Mouse (Mus musculus): ENCODE measurements around the gene Tulp3. TPM values are rescaled to one million over a fixed set of nuclear protein-coding genes. Genes with fewer than 3 reads are reported as not detected.

Gene Tulp3
- 2.0 and 2.4 TPM in 2 replicates for polyA plus RNA-seq (2012; ENCODE audit: low replicate concordance)

DNA sequence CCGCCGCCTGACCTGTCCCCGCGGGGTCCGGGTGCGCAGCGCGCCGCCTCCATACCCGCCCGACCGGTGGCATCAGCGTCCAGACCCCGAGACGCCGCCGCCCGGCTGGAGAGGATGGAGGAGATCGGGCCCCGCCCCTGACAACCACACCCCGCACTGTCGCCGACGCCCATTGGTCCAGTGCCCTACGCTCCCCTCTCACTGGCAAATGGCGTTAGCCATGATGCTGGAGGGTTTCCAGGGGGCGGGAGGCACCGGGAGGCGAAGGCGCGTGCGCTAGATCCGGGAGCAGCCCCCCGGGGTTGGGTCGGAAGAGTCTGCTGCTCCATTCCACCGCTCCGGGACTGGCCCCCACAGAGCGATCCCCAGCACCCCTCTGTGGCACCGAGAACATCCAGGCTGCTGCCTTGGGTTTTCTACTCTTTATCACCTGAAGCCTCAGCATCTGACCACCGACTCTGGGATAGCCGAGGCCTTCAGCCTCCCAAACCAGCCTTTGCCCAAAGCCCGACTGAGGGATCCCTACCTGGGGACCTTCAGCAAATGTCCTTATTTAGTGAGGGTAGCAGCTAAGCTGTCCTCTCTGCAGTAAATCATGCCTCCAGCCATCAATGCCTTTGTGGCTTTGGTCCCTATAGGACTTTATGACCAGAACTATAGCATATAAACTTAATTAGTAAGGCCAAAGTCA is at the start of gene Tulp3:
TSS of gene Tulp3 (minus strand) at position 126 of the 691 bp plus-strand sequence.

DNA sequence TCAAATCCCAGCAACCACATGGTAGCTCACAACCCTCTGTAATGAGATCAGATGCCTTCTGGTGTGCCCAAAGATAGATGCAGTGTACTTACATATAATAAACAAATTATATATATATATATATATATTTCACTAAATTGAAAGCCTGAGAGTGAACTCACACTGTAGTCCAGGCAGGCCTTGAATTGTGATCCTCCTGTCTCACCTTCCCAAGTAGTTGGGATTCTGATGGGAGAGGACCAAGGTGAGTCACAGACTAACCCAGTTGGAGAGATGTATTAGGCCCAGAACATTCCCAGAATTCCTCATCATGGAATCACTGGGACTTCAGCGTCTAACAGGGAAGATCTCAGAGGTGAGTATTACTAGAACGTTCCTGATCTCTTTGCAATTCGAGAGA is 43.3 kb upstream of the Tulp3 start, which contains the start of gene Nrip2:
TSS of gene Nrip2 (plus strand) at position 301 of the 400 bp plus-strand sequence.

DNA sequence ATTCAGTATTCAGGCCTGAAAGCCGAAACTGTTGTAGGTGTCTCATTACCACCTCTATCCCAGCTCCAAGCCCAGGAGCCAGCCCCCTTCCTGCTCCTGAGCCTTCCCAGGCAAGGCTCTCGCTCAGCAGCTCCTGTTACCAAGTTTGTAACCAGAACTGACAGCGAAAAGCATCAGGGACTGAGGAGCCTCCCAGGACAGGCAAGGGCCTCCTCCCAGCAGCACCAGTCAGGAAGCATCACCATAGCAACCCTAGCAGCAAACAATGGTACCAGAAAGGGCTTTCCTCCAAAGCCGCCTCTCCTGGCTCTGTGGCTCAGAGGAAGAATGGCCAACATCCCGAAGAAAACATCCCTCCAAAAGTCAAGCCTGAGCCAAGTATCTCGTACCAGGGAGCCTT is 19.5 kb upstream of the Tulp3 start, which contains the start of the genes Tex52 and Gm44596:
TSS of gene Tex52 (plus strand) at position 265 of the 400 bp plus-strand sequence.
TSS of gene Gm44596 (plus strand) at position 312 of the 400 bp plus-strand sequence.

DNA sequence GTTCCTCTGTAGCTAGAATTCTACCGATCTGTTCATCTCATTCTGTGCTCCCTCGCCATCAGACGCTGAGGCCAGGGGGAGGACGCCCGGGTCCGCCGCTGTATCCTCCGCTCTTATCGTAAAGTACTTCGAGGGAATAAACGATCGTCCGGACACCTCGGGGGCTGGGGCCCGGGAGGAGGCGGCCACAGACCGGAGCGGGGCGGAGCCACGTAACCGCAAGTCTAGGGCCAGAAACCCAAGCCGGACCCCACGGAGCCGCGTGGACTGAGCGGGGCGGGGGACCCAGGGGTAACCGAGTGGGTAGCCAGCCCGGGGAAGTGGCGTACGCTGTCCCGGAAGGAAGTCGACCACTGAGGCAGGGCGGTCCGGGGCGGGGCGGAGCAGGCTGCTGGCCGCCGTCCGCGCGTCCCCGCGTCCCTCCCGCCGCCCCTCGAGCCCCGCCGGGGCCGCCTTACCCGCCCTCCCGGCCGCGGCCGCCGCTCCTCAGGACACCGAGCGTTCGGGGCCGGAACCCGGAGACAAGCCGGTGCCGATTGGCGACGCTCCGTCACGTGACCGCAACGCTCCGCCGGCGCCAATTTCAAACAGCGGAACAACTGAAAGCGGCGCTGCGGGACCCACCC is 6.8 kb upstream of the Tulp3 start, which contains the start of the genes Rhno1 and Foxm1:
TSS of gene Rhno1 (minus strand) at position 531 of the 626 bp plus-strand sequence.
TSS of gene Foxm1 (plus strand) at position 587 of the 626 bp plus-strand sequence.

DNA sequence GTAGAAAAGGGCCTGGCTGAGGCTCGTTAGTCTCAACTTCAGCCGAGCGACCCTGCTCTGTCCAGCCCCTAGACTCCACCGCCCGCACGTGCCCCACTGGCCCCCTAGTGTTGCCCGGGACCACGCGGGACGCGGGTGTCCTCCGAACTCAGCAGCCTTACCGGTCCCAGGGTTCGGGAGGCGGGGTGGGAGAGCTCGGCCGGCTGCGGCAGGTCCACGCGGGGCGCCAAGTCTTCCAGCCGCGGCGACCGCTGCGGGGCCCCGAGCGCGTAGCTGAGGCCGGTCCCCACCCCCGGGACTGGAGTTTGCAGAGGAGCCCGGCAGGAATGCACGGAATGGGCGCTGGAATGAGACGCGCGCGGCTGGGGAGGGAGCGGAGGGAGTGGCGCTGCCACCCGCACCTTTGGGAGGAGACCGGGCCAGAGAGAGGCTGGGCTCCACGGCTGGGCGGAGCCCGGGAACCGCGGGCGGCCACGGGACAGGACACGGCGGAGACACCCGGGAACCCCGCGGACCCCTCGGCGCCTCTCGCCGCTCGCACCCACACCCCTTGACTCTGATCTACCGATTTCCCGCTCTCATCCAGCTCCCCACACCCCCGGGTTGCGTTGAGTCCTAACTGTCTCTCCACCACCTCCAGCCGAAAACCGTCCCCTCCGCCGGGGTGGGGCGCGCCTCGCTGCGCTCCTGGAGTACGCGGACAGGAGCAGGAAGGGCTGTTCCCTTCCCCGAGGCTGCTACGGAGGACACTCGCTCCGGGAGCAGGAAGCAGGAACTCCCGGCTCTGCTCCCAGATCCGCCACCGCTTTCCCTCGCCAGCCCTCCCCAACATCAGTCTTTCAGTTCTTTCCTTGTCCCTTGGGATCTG is 55.3 kb downstream of the Tulp3 start, which contains the start of gene Tead4:
TSS of gene Tead4 (minus strand) at position 690 of the 868 bp plus-strand sequence.

Other genes with a start within 250 kb of the Tulp3 start
- 4.1 and 7.6 TPM in 2 replicates for gene Tspan9, start 212.3 kb downstream of the Tulp3 start, polyA plus RNA-seq (2012; ENCODE audit: low replicate concordance)
- not detected in 2 replicates for gene Tead4, start 55.0 kb downstream of the Tulp3 start, polyA plus RNA-seq (2012; ENCODE audit: low replicate concordance)
- 31.3 and 51.5 TPM in 2 replicates for gene Rhno1, start 7.1 kb upstream of the Tulp3 start, polyA plus RNA-seq (2012; ENCODE audit: low replicate concordance)
- 6.1 and 17.4 TPM in 2 replicates for gene Foxm1, start 7.1 kb upstream of the Tulp3 start, polyA plus RNA-seq (2012; ENCODE audit: low replicate concordance)
- gene Tex52, start 19.6 kb upstream of the Tulp3 start, polyA plus RNA-seq (2012; ENCODE audit: low replicate concordance) = 0.12 TPM in 1 of 2 replicates, not detected in the other
- gene Gm44596, start 19.7 kb upstream of the Tulp3 start, polyA plus RNA-seq (2012; ENCODE audit: low replicate concordance) = not detected in 2 replicates
- gene Nrip2, start 43.4 kb upstream of the Tulp3 start, polyA plus RNA-seq (2012; ENCODE audit: low replicate concordance) = 0.07 and 0.28 TPM in 2 replicates
- 20.5 and 26.9 TPM in 2 replicates for gene Itfg2, start 69.1 kb upstream of the Tulp3 start, polyA plus RNA-seq (2012; ENCODE audit: low replicate concordance)
- 91.2 and 98.3 TPM in 2 replicates for gene Fkbp4, start 82.8 kb upstream of the Tulp3 start, polyA plus RNA-seq (2012; ENCODE audit: low replicate concordance)
- not detected in 2 replicates for gene Pzp, start 170.9 kb upstream of the Tulp3 start, polyA plus RNA-seq (2012; ENCODE audit: low replicate concordance)
- gene A2ml1, start 225.8 kb upstream of the Tulp3 start, polyA plus RNA-seq (2012; ENCODE audit: low replicate concordance) = not detected in 2 replicates